Mouse (Mus musculus) liver, postnatal 0 days (tissue): ENCODE measurements at regions not wholly inside any gene's neighbourhood (a gene's known extent, or its start where the extent isn't known, plus 50 kb on each side); places are given as distances from the start of the nearest gene placed in this dataset.

Experiments
- CTCF ChIP-seq: sonication (generic); IDR thresholded peaks from 2 replicates; pipeline ENCODE4 v1.5.1; 2016; ENCODE audit warnings: antibody characterized with exemption, low read depth
- EP300 ChIP-seq: IDR thresholded peaks from 2 replicates; pipeline ENCODE4 v1.6.1; 2016; ENCODE audit warnings: antibody characterized with exemption, low read depth, mild to moderate bottlenecking

- TF ChIP-seq CTCF (no peak), EP300 (no peak)
These were observed 200.8 kb downstream of the Gm21750 start for GRCm38 (mm10) chr14:73861782-73862181.
